15 mouse cellular contexts compared by ENCODE assay signal in genomic region chr6:84892926-84893772, GRCm38 (mm10).
DNase-seq lines count a peak whose midpoint lies in the region; ATAC-seq lines count a peak whose summit lies in the region.
"Had no signal": no experiment of that assay in that cellular context is flagged by ENCODE, and none has a peak within 500 bp of the region (broad histone marks: within the 10 kb centered on the region; RNA-seq: fewer than 3 reads in every experiment).

No protein-coding gene starts in this region.

- no peak overlapping the region for H3K4me3 ChIP-seq in heart, embryonic 16.5 days (ENCODE audit: low read length)
- H3K4me3 ChIP-seq in midbrain, embryonic 14.5 days (replicated peaks; ENCODE audit: low read depth, low read length) = no peak overlapping the region
- H3K4me3 ChIP-seq in midbrain, embryonic 15.5 days = no peak overlapping the region
- no peak overlapping the region for H3K4me3 ChIP-seq in embryonic facial prominence, embryonic 14.5 days (ENCODE audit: low read depth, low read length)
- H3K4me3 ChIP-seq: neural tube, embryonic 12.5 days had no signal

- H3K36me3 ChIP-seq in heart, embryonic 16.5 days (ENCODE audit: control insufficient read depth, insufficient read depth) = no peaks in the 10 kb centered on the region
- H3K36me3 ChIP-seq in midbrain, embryonic 14.5 days (ENCODE audit: control insufficient read depth, insufficient read depth, low read length) = no peaks in the 10 kb centered on the region
- H3K36me3 ChIP-seq in midbrain, embryonic 15.5 days (replicated peaks) = no peaks in the 10 kb centered on the region
- H3K36me3 ChIP-seq in embryonic facial prominence, embryonic 14.5 days (ENCODE audit: control insufficient read depth, insufficient read depth, low read length) = no peaks in the 10 kb centered on the region
- H3K36me3 ChIP-seq: G1E; neural tube, embryonic 12.5 days had no signal

- 14% methylated on average over 5 of the region's 5 CpGs for WGBS in heart, embryonic 16.5 days
- WGBS in midbrain, embryonic 14.5 days = 25% methylated on average over 5 of the region's 5 CpGs
- WGBS in midbrain, embryonic 15.5 days = 31% methylated on average over 5 of the region's 5 CpGs
- 18% methylated on average over 5 of the region's 5 CpGs for WGBS in embryonic facial prominence, embryonic 14.5 days

- peaks cover 9% of the 10 kb centered on the region for H3K4me1 ChIP-seq in heart, embryonic 16.5 days (ENCODE audit: control insufficient read depth, insufficient read depth, low read length)
- no peaks in the 10 kb centered on the region for H3K4me1 ChIP-seq in midbrain, embryonic 14.5 days (ENCODE audit: control insufficient read depth, insufficient read depth, low read length)
- peaks cover 4% of the 10 kb centered on the region for H3K4me1 ChIP-seq in midbrain, embryonic 15.5 days
- H3K4me1 ChIP-seq in embryonic facial prominence, embryonic 14.5 days (ENCODE audit: control insufficient read depth, insufficient read depth, low read length) = 0 out of 2 replicates have a peak, but pooled peaks cover 6% of the 10 kb centered on the region
- H3K4me1 ChIP-seq: neural tube, embryonic 12.5 days had no signal

- H3K9ac ChIP-seq in heart, embryonic 16.5 days (ENCODE audit: low read length) = no peak overlapping the region
- no peak overlapping the region for H3K9ac ChIP-seq in midbrain, embryonic 14.5 days (replicated peaks; ENCODE audit: low read length)
- no peak overlapping the region for H3K9ac ChIP-seq in midbrain, embryonic 15.5 days
- no peak overlapping the region for H3K9ac ChIP-seq in embryonic facial prominence, embryonic 14.5 days (ENCODE audit: low read depth, low read length)
- H3K9ac ChIP-seq: neural tube, embryonic 12.5 days had no signal

- DNase-seq in heart, postnatal 36 days = no peak
- DNase-seq in midbrain, embryonic 14.5 days = peak; percentile 3
- peak; percentile 62 for DNase-seq in embryonic facial prominence, embryonic 14.5 days (ENCODE audit: low spot score)
- peak; percentile 20 for DNase-seq in yolk sac, embryonic 10.5 days (ENCODE audit: low spot score)
- DNase-seq in gastrocnemius, postnatal 36 days = no peak
- DNase-seq: cerebellum, postnatal 14 days; right cerebral cortex, postnatal 25 days; thymus, postnatal 25 days had no signal

- no peaks in the 10 kb centered on the region for H3K9me3 ChIP-seq in heart, embryonic 16.5 days (replicated peaks; ENCODE audit: control insufficient read depth, low read length)
- no peaks in the 10 kb centered on the region for H3K9me3 ChIP-seq in midbrain, embryonic 14.5 days (ENCODE audit: control insufficient read depth, low read length)
- no peaks in the 10 kb centered on the region for H3K9me3 ChIP-seq in midbrain, embryonic 15.5 days
- H3K9me3 ChIP-seq in embryonic facial prominence, embryonic 14.5 days (ENCODE audit: control insufficient read depth, low read length) = no peaks in the 10 kb centered on the region
- H3K9me3 ChIP-seq: G1E; neural tube, embryonic 12.5 days had no signal

- intact Hi-C loops in heart, postnatal 36 days (cut with DNase I) = no loop called here
- intact Hi-C loops in gastrocnemius, postnatal 36 days (cut with DNase I) = no loop called here

- ATAC-seq in heart, embryonic 16.5 days (replicated peaks; ENCODE audit: extremely low read depth, insufficient read depth, low FRiP score) = peak; percentile 45; the same call in 1 of the 2 replicates
- ATAC-seq in midbrain, embryonic 14.5 days (ENCODE audit: low FRiP score, low TSS enrichment) = no peak
- ATAC-seq in midbrain, embryonic 15.5 days (replicated peaks) = no peak
- peak; percentile 50; the same call in 1 of the 2 replicates for ATAC-seq in embryonic facial prominence, embryonic 14.5 days (ENCODE audit: low read depth)
- ATAC-seq in granulocyte monocyte progenitor cell, adult 5-6 weeks (replicated peaks; ENCODE audit: poor library complexity, severe bottlenecking) = no peak
- ATAC-seq: hindbrain, embryonic 16.5 days had no signal

- no peak overlapping the region for H3K27ac ChIP-seq in heart, embryonic 16.5 days (ENCODE audit: low read length)
- no peak overlapping the region for H3K27ac ChIP-seq in midbrain, embryonic 14.5 days (replicated peaks; ENCODE audit: low read depth, low read length)
- H3K27ac ChIP-seq in midbrain, embryonic 15.5 days = no peak overlapping the region
- H3K27ac ChIP-seq in embryonic facial prominence, embryonic 14.5 days (replicated peaks; ENCODE audit: low read depth, low read length) = no peak overlapping the region
- H3K27ac ChIP-seq: macrophage; neural tube, embryonic 12.5 days had no signal

- no peak overlapping the region for H3K4me2 ChIP-seq in heart, embryonic 16.5 days (ENCODE audit: low read depth, low read length)
- no peak overlapping the region for H3K4me2 ChIP-seq in midbrain, embryonic 14.5 days (ENCODE audit: low read length)
- H3K4me2 ChIP-seq in midbrain, embryonic 15.5 days = no peak overlapping the region
- no peak overlapping the region for H3K4me2 ChIP-seq in embryonic facial prominence, embryonic 14.5 days (ENCODE audit: low read depth, low read length)
- H3K4me2 ChIP-seq: neural tube, embryonic 12.5 days had no signal

- H3K27me3 ChIP-seq in heart, embryonic 16.5 days (ENCODE audit: control insufficient read depth, insufficient read depth, low read length) = no peaks in the 10 kb centered on the region
- H3K27me3 ChIP-seq in midbrain, embryonic 14.5 days (ENCODE audit: control insufficient read depth, insufficient read depth, low read length) = no peaks in the 10 kb centered on the region
- no peaks in the 10 kb centered on the region for H3K27me3 ChIP-seq in midbrain, embryonic 15.5 days (replicated peaks)
- H3K27me3 ChIP-seq in embryonic facial prominence, embryonic 14.5 days (replicated peaks; ENCODE audit: control insufficient read depth, insufficient read depth, low read length) = no peaks in the 10 kb centered on the region
- H3K27me3 ChIP-seq: neural tube, embryonic 12.5 days had no signal

Comparison
In these comparisons a context has a peak if more than half of its experiments do, and no peak if none do; other contexts are left out.
1. ATAC-seq: peak in heart, embryonic 16.5 days (single experiment) and embryonic facial prominence, embryonic 14.5 days (single experiment); none in midbrain, embryonic 14.5 days (single experiment), midbrain, embryonic 15.5 days (single experiment) and granulocyte monocyte progenitor cell, adult 5-6 weeks (single experiment).
2. DNase-seq: peak in midbrain, embryonic 14.5 days (single experiment), embryonic facial prominence, embryonic 14.5 days (single experiment) and yolk sac, embryonic 10.5 days (single experiment); none in heart, postnatal 36 days (0 of 2) and gastrocnemius, postnatal 36 days (0 of 2).